Mouse (Mus musculus): ENCODE data around the gene Trim28. TPM values are rescaled to one million over a fixed set of nuclear protein-coding genes. Genes with fewer than 3 reads are reported as not detected.
A peak's percentile ranks its signal among the peaks of the same experiment; 100 is the strongest.

The Trim28 gene
- polyA plus RNA-seq, 1 experiment from 2014 or later, result 184 TPM

- H3K4me1 ChIP-seq (ENCODE audit: control insufficient read depth, insufficient read depth, low read length), result peaks cover 20% of the 10 kb centered on the region
- no peaks in the 10 kb centered on the region for H3K27me3 ChIP-seq (ENCODE audit: control insufficient read depth, insufficient read depth, low read depth, low read length)
- no peak for ATAC-seq
- 43% methylated on average over 57 of the region's 57 CpGs for WGBS
- H3K27ac ChIP-seq (ENCODE audit: low read length), result no peak overlapping the region
- H3K4me2 ChIP-seq (ENCODE audit: low read length), result peak overlapping the region; percentile 21
- no peak overlapping the region for H3K4me3 ChIP-seq (ENCODE audit: low read depth, low read length)
- H3K36me3 ChIP-seq (ENCODE audit: control insufficient read depth, insufficient read depth, low read length), result peaks cover 29% of the 10 kb centered on the region
- no peaks in the 10 kb centered on the region for H3K9me3 ChIP-seq (replicated peaks; ENCODE audit: control insufficient read depth, low read length, poor library complexity, severe bottlenecking)
- H3K9ac ChIP-seq (ENCODE audit: low read depth, low read length), result peak overlapping the region; percentile 38
Measured at GRCm38 (mm10) chr7:13007341-13008092, 8.6 kb downstream of the Trim28 start.

GRCm38 (mm10) chr7:13009143-13010004 lies 10.5 kb downstream of the Trim28 start:
- H3K4me2 ChIP-seq (ENCODE audit: low read length), result peak overlapping the region; percentile 69
- no peaks in the 10 kb centered on the region for H3K27me3 ChIP-seq (ENCODE audit: control insufficient read depth, insufficient read depth, low read depth, low read length)
- H3K4me3 ChIP-seq (ENCODE audit: low read depth, low read length), result peak overlapping the region; percentile 80
- ATAC-seq, result peak; percentile 94
- peaks cover 25% of the 10 kb centered on the region for H3K36me3 ChIP-seq (ENCODE audit: control insufficient read depth, insufficient read depth, low read length)
- H3K4me1 ChIP-seq (ENCODE audit: control insufficient read depth, insufficient read depth, low read length), result peaks cover 20% of the 10 kb centered on the region
- H3K27ac ChIP-seq (ENCODE audit: low read length), result peak overlapping the region; percentile 96
- no peaks in the 10 kb centered on the region for H3K9me3 ChIP-seq (replicated peaks; ENCODE audit: control insufficient read depth, low read length, poor library complexity, severe bottlenecking)
- WGBS, result under 1% methylated on average over 42 of the region's 42 CpGs
- H3K9ac ChIP-seq (ENCODE audit: low read depth, low read length), result peak overlapping the region; percentile 90

- ATAC-seq, result no peak
- peaks cover 19% of the 10 kb centered on the region for H3K36me3 ChIP-seq (ENCODE audit: control insufficient read depth, insufficient read depth, low read length)
- H3K9ac ChIP-seq (ENCODE audit: low read depth, low read length), result peak within 1 kb of the TSS; percentile 90
- H3K4me1 ChIP-seq (ENCODE audit: control insufficient read depth, insufficient read depth, low read length), result peaks cover 20% of the 10 kb centered on the region
- peak within 1 kb of the TSS; percentile 80 for H3K4me3 ChIP-seq (ENCODE audit: low read depth, low read length)
- H3K9me3 ChIP-seq (replicated peaks; ENCODE audit: control insufficient read depth, low read length, poor library complexity, severe bottlenecking), result no peaks in the 10 kb centered on the region
- H3K27me3 ChIP-seq (ENCODE audit: control insufficient read depth, insufficient read depth, low read depth, low read length), result no peaks in the 10 kb centered on the region
- H3K27ac ChIP-seq (ENCODE audit: low read length), result peak within 1 kb of the TSS; percentile 96
- WGBS, result 14% methylated on average over 26 of the region's 26 CpGs
- H3K4me2 ChIP-seq (ENCODE audit: low read length), result peak within 1 kb of the TSS; percentile 69
Measured at GRCm38 (mm10) chr7:13010005-13010908, 11.3 kb downstream of the Trim28 start, which contains the start of gene Zbtb45. Zbtb45 (minus strand) TSS chr7:13010034.

- WGBS, result 69% methylated on average over 4 of the region's 4 CpGs
- Histone ChIP-seq H3K27me3 (ENCODE audit: control insufficient read depth, insufficient read depth, low read depth, low read length) (no peaks in the 10 kb centered on the region), H3K9me3 (replicated peaks; ENCODE audit: control insufficient read depth, low read length, poor library complexity, severe bottlenecking) (no peaks in the 10 kb centered on the region), H3K36me3 (ENCODE audit: control insufficient read depth, insufficient read depth, low read length) (no peaks in the 10 kb centered on the region), H3K4me3 (ENCODE audit: low read depth, low read length) (no peak overlapping the region), H3K9ac (ENCODE audit: low read depth, low read length) (no peak overlapping the region), H3K4me1 (ENCODE audit: control insufficient read depth, insufficient read depth, low read length) (peaks cover 9% of the 10 kb centered on the region), H3K4me2 (ENCODE audit: low read length) (no peak overlapping the region), H3K27ac (ENCODE audit: low read length) (no peak overlapping the region)
- no peak for ATAC-seq
Measured at GRCm38 (mm10) chr7:13013671-13014070, 14.8 kb downstream of the Trim28 start.

GRCm38 (mm10) chr7:13014275-13014839 lies 15.4 kb downstream of the Trim28 start:
- WGBS, result 41% methylated on average over 6 of the region's 6 CpGs
- Histone ChIP-seq H3K36me3 (ENCODE audit: control insufficient read depth, insufficient read depth, low read length) (no peaks in the 10 kb centered on the region), H3K9ac (ENCODE audit: low read depth, low read length) (no peak overlapping the region), H3K9me3 (replicated peaks; ENCODE audit: control insufficient read depth, low read length, poor library complexity, severe bottlenecking) (no peaks in the 10 kb centered on the region), H3K4me3 (ENCODE audit: low read depth, low read length) (no peak overlapping the region), H3K27ac (ENCODE audit: low read length) (no peak overlapping the region), H3K4me1 (ENCODE audit: control insufficient read depth, insufficient read depth, low read length) (peaks cover 5% of the 10 kb centered on the region), H3K4me2 (ENCODE audit: low read length) (no peak overlapping the region), H3K27me3 (ENCODE audit: control insufficient read depth, insufficient read depth, low read depth, low read length) (no peaks in the 10 kb centered on the region)
- ATAC-seq, result no peak

GRCm38 (mm10) chr7:13015217-13015616 lies 16.3 kb downstream of the Trim28 start:
- H3K36me3 ChIP-seq (ENCODE audit: control insufficient read depth, insufficient read depth, low read length), result no peaks in the 10 kb centered on the region
- WGBS, result 79% methylated on average over 1 of the region's 1 CpGs
- ATAC-seq, result no peak
- no peak overlapping the region for H3K9ac ChIP-seq (ENCODE audit: low read depth, low read length)
- H3K4me3 ChIP-seq (ENCODE audit: low read depth, low read length), result no peak overlapping the region
- H3K4me2 ChIP-seq (ENCODE audit: low read length), result no peak overlapping the region
- no peaks in the 10 kb centered on the region for H3K9me3 ChIP-seq (replicated peaks; ENCODE audit: control insufficient read depth, low read length, poor library complexity, severe bottlenecking)
- no peak overlapping the region for H3K27ac ChIP-seq (ENCODE audit: low read length)
- H3K27me3 ChIP-seq (ENCODE audit: control insufficient read depth, insufficient read depth, low read depth, low read length), result no peaks in the 10 kb centered on the region
- peaks cover 5% of the 10 kb centered on the region for H3K4me1 ChIP-seq (ENCODE audit: control insufficient read depth, insufficient read depth, low read length)

GRCm38 (mm10) chr7:13022773-13023535 lies 24.0 kb downstream of the Trim28 start:
- Histone ChIP-seq H3K9ac (ENCODE audit: low read depth, low read length) (peak overlapping the region; percentile 86), H3K27ac (ENCODE audit: low read length) (peak overlapping the region; percentile 99), H3K4me3 (ENCODE audit: low read depth, low read length) (peak overlapping the region; percentile 88), H3K36me3 (ENCODE audit: control insufficient read depth, insufficient read depth, low read length) (peaks cover 11% of the 10 kb centered on the region), H3K4me1 (ENCODE audit: control insufficient read depth, insufficient read depth, low read length) (peaks cover 29% of the 10 kb centered on the region), H3K9me3 (replicated peaks; ENCODE audit: control insufficient read depth, low read length, poor library complexity, severe bottlenecking) (no peaks in the 10 kb centered on the region), H3K27me3 (ENCODE audit: control insufficient read depth, insufficient read depth, low read depth, low read length) (no peaks in the 10 kb centered on the region), H3K4me2 (ENCODE audit: low read length) (peak overlapping the region; percentile 98)
- peak; percentile 14 for ATAC-seq
- 4% methylated on average over 31 of the region's 31 CpGs for WGBS

Data from midbrain, embryonic 16.5 days (tissue).